Mouse (Mus musculus) stomach, embryonic 15.5 days (tissue): ENCODE data around the gene Tmem254b. TPM values are rescaled to one million over a fixed set of nuclear protein-coding genes. Genes with fewer than 3 reads are reported as not detected.
"Not testable (repeated sequence)": the region's sequence is repeated elsewhere in the genome, so short reads cannot be mapped to it uniquely, and the experiment has no call there.

Experiments used
- ATAC-seq: fragments of 200-750 bp; cut with Nextera tagmentation; 2 replicates; pipeline ENCODE4 v1.8.0; 2017; ENCODE audit warnings: low read depth, moderate number of reproducible peaks, moderate TSS enrichment; ENCODE audit not compliant: insufficient read depth, low FRiP score
- H3K27ac ChIP-seq: fragments of 300-500 bp; sonication (generic); 2 replicates; pipeline ENCODE4 v1.5.1; 2015; ENCODE audit warnings: mild to moderate bottlenecking, inconsistent platforms
- H3K27me3 ChIP-seq: fragments of 300-500 bp; sonication (generic); replicated peaks from 2 replicates; pipeline ENCODE4 v1.6.1; 2015; ENCODE audit warnings: inconsistent platforms
- H3K36me3 ChIP-seq: fragments of 300-500 bp; sonication (generic); 2 replicates; pipeline ENCODE4 v1.6.1; 2015; ENCODE audit warnings: inconsistent platforms
- H3K4me1 ChIP-seq: fragments of 300-500 bp; sonication (generic); 2 replicates; pipeline ENCODE4 v1.6.1; 2015; ENCODE audit warnings: inconsistent platforms
- H3K4me2 ChIP-seq: fragments of 300-500 bp; sonication (generic); 2 replicates; pipeline ENCODE4 v1.6.1; 2015; ENCODE audit warnings: mild to moderate bottlenecking, inconsistent platforms
- H3K4me3 ChIP-seq: fragments of 300-500 bp; sonication (generic); replicated peaks from 2 replicates; pipeline ENCODE4 v1.5.1; 2015; ENCODE audit warnings: inconsistent platforms
- H3K9ac ChIP-seq: fragments of 300-500 bp; sonication (generic); 2 replicates; pipeline ENCODE4 v1.6.1; 2015; ENCODE audit warnings: inconsistent platforms
- H3K9me3 ChIP-seq: fragments of 300-500 bp; sonication (generic); 2 replicates; pipeline ENCODE4 v1.6.1; 2016; ENCODE audit warnings: inconsistent platforms
- WGBS: fragments of 180-500 bp; shearing (Covaris S2); methylation state at CpG from one replicate; pipeline ENCODE4 v1.1.7; 2015; 5-methylcytosine and 5-hydroxymethylcytosine counted together
- polyA plus RNA-seq: library from polyadenylated mRNA; unstranded; fragments of >200 nt; fragmentation: Nextera tagmentation; extraction: Ambion mirVana; gene quantifications from 2 replicates; pipeline ENCODE4 v1.2.1, GENCODE M21; 2015

Tmem254b gene
- polyA plus RNA-seq, 1 experiment from 2014 or later: 42.2 TPM

- H3K4me3 ChIP-seq, H3K27me3 ChIP-seq, H3K9ac ChIP-seq, ATAC-seq, H3K4me2 ChIP-seq, H3K9me3 ChIP-seq, H3K4me1 ChIP-seq, H3K27ac ChIP-seq, H3K36me3 ChIP-seq: not testable (repeated sequence)
- no CpG with 5 or more reads among the region's 5 CpGs for WGBS
Observed at GRCm38 (mm10) chr14:26162423-26162822, 44.4 kb downstream of the Tmem254b start.

GRCm38 (mm10) chr14:26161156-26161555 lies 45.7 kb downstream of the Tmem254b start:
- not testable (repeated sequence) for H3K4me3 ChIP-seq, H3K36me3 ChIP-seq, H3K27me3 ChIP-seq, ATAC-seq, H3K9me3 ChIP-seq, H3K27ac ChIP-seq, H3K9ac ChIP-seq, H3K4me2 ChIP-seq, H3K4me1 ChIP-seq
- WGBS: no CpG with 5 or more reads among the region's 9 CpGs

- H3K27ac ChIP-seq, H3K36me3 ChIP-seq, H3K4me2 ChIP-seq, H3K9me3 ChIP-seq, H3K4me3 ChIP-seq, H3K27me3 ChIP-seq, ATAC-seq, H3K4me1 ChIP-seq, H3K9ac ChIP-seq: not testable (repeated sequence)
- WGBS: no CpG with 5 or more reads among the region's 7 CpGs
Observed at GRCm38 (mm10) chr14:26156032-26156431, 50.8 kb downstream of the Tmem254b start.

Other genes with a start within 250 kb of the Tmem254b start
- gene Duxbl1, start 228.5 kb downstream of the Tmem254b start, polyA plus RNA-seq: 2.0 and 2.3 TPM in 2 replicates
- gene Gm9780, start 164.3 kb downstream of the Tmem254b start, polyA plus RNA-seq: 37.8 and 56.2 TPM in 2 replicates
- 49.1 and 66.8 TPM in 2 replicates for gene Tmem254c, start 139.7 kb downstream of the Tmem254b start, polyA plus RNA-seq
- gene Cphx2, start 125.5 kb downstream of the Tmem254b start, polyA plus RNA-seq: not detected in 2 replicates
- gene Cphx3, start 124.7 kb downstream of the Tmem254b start, polyA plus RNA-seq: not detected in 2 replicates
- gene Duxbl2, start 88.7 kb downstream of the Tmem254b start, polyA plus RNA-seq: 0.73 and 1.6 TPM in 2 replicates
- gene Plac9b, start 24.6 kb downstream of the Tmem254b start, polyA plus RNA-seq: 40.8 and 46.1 TPM in 2 replicates
- gene Duxbl3, start 50.9 kb upstream of the Tmem254b start, polyA plus RNA-seq: 0.82 and 1.8 TPM in 2 replicates